Mouse (Mus musculus): Measurements from ENCODE around the gene Zbtb22. TPM values are rescaled to one million over a fixed set of nuclear protein-coding genes. Genes with fewer than 3 reads are reported as not detected.

Gene Zbtb22
- polyA plus RNA-seq, 1 experiment from 2014 or later: 6.5 TPM

DNA sequence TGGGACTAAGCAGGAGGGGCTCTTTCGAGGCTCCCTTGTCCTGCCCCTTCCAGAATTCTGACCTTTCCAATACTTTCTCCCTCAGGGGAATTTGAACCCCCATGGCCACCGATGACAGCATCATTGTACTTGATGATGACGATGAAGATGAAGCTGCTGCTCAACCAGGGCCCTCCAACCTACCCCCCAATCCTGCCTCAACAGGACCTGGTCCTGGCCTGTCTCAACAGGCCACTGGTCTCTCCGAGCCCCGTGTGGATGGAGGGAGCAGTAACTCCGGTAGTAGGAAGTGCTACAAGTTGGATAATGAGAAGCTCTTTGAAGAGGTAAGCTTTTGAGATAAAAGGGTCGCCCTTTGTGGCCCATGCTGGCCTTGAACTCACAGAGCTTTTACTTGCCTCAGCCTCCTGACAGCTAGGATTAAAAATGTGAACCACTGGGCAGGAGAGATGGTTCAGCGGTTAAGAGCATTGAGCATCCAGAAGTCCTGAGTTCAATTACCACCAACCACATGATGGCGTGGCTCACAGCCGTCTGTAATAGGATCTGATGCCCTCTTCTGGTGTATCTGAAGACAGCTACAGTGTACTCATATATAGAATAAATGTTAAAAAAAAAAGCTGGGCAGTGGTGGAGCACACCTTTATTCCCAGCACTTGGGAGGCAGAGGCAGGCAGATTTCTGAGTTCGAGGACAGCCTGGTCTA, 5.2 kb upstream of the Zbtb22 start:
- Histone ChIP-seq H3K27ac (ENCODE audit: low read depth, low read length) (no peak overlapping the region), H3K27me3 (ENCODE audit: control insufficient read depth, insufficient read depth, low read length) (no peaks in the 10 kb centered on the region), H3K36me3 (ENCODE audit: control insufficient read depth, insufficient read depth, low read length) (peaks cover 26% of the 10 kb centered on the region), H3K9me3 (ENCODE audit: control insufficient read depth, low read length) (no peaks in the 10 kb centered on the region), H3K9ac (replicated peaks; ENCODE audit: low read depth, low read length) (peak overlapping the region; percentile 84; the same call in 1 of the 2 replicates), H3K4me1 (ENCODE audit: control insufficient read depth, insufficient read depth, low read length) (peaks cover 14% of the 10 kb centered on the region; the same call in 1 of the 2 replicates), H3K4me2 (ENCODE audit: low read depth, low read length) (peak overlapping the region; percentile 58), H3K4me3 (ENCODE audit: low read depth, low read length) (peak overlapping the region; percentile 83; the same call in 1 of the 2 replicates)
- no peak for ATAC-seq (ENCODE audit: low read depth)
- WGBS: 60% methylated on average over 11 of the region's 11 CpGs

DNA sequence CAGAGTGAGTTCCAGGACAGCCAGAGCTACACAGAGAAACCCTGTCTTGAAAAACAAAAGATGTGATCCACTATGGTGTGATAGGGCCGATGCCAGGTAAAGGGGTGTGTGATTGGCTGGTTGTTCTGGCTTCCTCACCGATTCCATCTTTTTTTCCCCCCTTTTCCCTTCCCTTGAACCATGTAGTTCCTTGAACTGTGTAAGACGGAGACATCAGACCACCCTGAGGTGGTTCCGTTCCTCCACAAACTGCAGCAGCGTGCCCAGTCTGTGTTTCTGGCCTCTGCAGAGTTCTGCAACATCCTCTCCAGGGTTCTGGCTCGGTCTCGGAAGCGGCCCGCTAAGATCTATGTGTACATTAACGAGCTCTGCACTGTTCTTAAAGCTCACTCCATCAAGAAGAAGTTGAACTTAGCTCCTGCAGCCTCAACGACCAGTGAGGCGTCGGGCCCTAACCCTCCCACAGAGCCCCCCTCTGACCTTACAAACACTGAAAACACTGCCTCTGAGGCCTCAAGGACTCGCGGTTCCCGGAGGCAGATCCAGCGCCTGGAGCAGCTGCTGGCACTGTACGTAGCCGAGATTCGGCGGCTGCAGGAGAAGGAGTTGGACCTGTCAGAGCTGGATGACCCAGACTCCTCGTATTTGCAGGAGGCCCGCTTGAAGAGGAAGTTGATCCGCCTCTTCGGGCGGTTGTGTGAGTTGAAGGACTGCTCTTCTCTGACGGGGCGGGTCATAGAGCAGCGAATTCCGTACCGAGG, 4.5 kb upstream of the Zbtb22 start:
- 95% methylated on average over 31 of the region's 31 CpGs for WGBS

DNA sequence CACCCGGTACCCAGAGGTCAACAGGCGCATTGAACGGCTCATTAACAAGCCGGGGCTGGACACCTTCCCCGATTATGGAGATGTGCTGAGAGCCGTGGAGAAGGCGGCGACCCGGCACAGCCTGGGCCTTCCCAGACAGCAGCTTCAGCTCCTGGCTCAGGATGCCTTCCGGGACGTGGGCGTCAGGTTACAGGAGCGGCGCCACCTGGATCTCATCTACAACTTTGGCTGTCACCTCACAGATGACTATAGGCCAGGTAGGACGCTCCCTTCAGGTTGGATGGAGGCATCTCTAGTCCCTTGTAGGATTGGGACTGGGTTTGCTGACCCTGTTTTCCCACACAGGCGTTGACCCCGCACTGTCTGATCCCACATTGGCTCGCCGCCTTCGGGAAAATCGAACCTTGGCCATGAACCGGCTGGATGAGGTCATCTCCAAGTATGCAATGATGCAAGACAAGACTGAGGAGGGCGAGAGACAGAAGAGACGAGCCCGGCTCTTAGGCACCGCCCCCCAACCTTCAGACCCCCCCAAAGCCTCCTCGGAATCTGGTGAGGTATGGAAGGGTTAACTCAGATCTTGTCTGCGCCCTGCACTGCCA, 3.8 kb upstream of the Zbtb22 start:
- Histone ChIP-seq H3K27ac (ENCODE audit: low read depth, low read length) (no peak overlapping the region), H3K4me3 (ENCODE audit: low read depth, low read length) (no peak overlapping the region), H3K9ac (replicated peaks; ENCODE audit: low read depth, low read length) (no peak overlapping the region), H3K27me3 (ENCODE audit: control insufficient read depth, insufficient read depth, low read length) (no peaks in the 10 kb centered on the region), H3K9me3 (ENCODE audit: control insufficient read depth, low read length) (no peaks in the 10 kb centered on the region), H3K4me2 (ENCODE audit: low read depth, low read length) (no peak overlapping the region), H3K4me1 (ENCODE audit: control insufficient read depth, insufficient read depth, low read length) (peaks cover 18% of the 10 kb centered on the region), H3K36me3 (ENCODE audit: control insufficient read depth, insufficient read depth, low read length) (peaks cover 26% of the 10 kb centered on the region)
- WGBS: 95% methylated on average over 28 of the region's 28 CpGs
- no peak for ATAC-seq (ENCODE audit: low read depth)

More for the DNA sequence above, 4.5 kb upstream of the Zbtb22 start:
- no peaks in the 10 kb centered on the region for H3K9me3 ChIP-seq (ENCODE audit: control insufficient read depth, low read length)
- H3K4me1 ChIP-seq (ENCODE audit: control insufficient read depth, insufficient read depth, low read length): peaks cover 14% of the 10 kb centered on the region; the same call in 1 of the 2 replicates
- no peaks in the 10 kb centered on the region for H3K27me3 ChIP-seq (ENCODE audit: control insufficient read depth, insufficient read depth, low read length)
- H3K4me3 ChIP-seq (ENCODE audit: low read depth, low read length): no peak overlapping the region
- H3K9ac ChIP-seq (replicated peaks; ENCODE audit: low read depth, low read length): no peak overlapping the region
- peaks cover 26% of the 10 kb centered on the region for H3K36me3 ChIP-seq (ENCODE audit: control insufficient read depth, insufficient read depth, low read length)
- H3K27ac ChIP-seq (ENCODE audit: low read depth, low read length): no peak overlapping the region
- ATAC-seq (ENCODE audit: low read depth): no peak
- no peak overlapping the region for H3K4me2 ChIP-seq (ENCODE audit: low read depth, low read length)

DNA sequence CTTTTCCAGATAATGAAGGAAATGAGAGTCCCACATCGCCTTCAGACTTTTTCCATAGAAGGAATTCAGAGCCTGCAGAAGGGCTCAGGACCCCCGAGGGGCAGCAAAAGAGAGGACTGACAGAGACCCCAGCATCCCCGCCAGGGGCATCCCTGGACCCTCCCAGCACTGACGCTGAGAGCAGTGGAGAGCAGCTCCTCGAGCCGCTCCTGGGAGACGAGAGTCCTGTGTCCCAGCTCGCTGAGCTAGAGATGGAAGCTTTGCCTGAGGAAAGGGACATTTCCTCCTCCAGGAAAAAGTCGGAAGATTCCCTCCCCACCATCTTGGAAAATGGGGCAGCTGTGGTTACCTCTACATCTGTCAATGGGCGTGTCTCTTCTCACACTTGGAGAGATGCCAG, 2.4 kb upstream of the Zbtb22 start:
- Histone ChIP-seq H3K9me3 (ENCODE audit: control insufficient read depth, low read length) (no peaks in the 10 kb centered on the region), H3K4me1 (ENCODE audit: control insufficient read depth, insufficient read depth, low read length) (peaks cover 16% of the 10 kb centered on the region), H3K27ac (ENCODE audit: low read depth, low read length) (no peak overlapping the region), H3K9ac (replicated peaks; ENCODE audit: low read depth, low read length) (no peak overlapping the region), H3K27me3 (ENCODE audit: control insufficient read depth, insufficient read depth, low read length) (no peaks in the 10 kb centered on the region), H3K36me3 (ENCODE audit: control insufficient read depth, insufficient read depth, low read length) (peaks cover 26% of the 10 kb centered on the region), H3K4me2 (ENCODE audit: low read depth, low read length) (no peak overlapping the region), H3K4me3 (ENCODE audit: low read depth, low read length) (no peak overlapping the region)
- no peak for ATAC-seq (ENCODE audit: low read depth)
- WGBS: 95% methylated on average over 10 of the region's 10 CpGs

DNA sequence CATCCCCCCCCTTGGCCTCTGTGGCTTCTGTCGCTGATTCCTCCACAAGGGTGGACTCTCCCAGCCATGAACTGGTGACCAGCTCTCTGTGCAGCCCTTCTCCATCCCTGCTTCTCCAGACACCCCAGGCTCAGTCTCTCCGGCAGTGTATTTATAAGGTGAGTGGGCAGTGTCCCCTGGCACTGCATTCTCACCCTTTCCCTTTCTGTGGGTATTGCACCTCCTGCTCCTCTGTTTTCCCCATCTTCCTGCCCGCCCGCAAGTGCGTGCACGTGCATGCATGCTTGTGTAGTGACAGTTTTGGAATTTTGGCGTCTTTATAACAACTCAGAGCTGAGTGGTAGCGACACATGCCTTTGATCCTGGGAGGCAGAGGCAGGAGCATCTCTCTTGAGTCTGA, 1.8 kb upstream of the Zbtb22 start:
- no peaks in the 10 kb centered on the region for H3K9me3 ChIP-seq (ENCODE audit: control insufficient read depth, low read length)
- H3K27me3 ChIP-seq (ENCODE audit: control insufficient read depth, insufficient read depth, low read length): no peaks in the 10 kb centered on the region
- WGBS: 97% methylated on average over 8 of the region's 8 CpGs
- H3K36me3 ChIP-seq (ENCODE audit: control insufficient read depth, insufficient read depth, low read length): peaks cover 26% of the 10 kb centered on the region
- no peak overlapping the region for H3K9ac ChIP-seq (replicated peaks; ENCODE audit: low read depth, low read length)
- H3K27ac ChIP-seq (ENCODE audit: low read depth, low read length): no peak overlapping the region
- H3K4me1 ChIP-seq (ENCODE audit: control insufficient read depth, insufficient read depth, low read length): peaks cover 18% of the 10 kb centered on the region
- no peak overlapping the region for H3K4me2 ChIP-seq (ENCODE audit: low read depth, low read length)
- no peak overlapping the region for H3K4me3 ChIP-seq (ENCODE audit: low read depth, low read length)
- no peak for ATAC-seq (ENCODE audit: low read depth)

DNA sequence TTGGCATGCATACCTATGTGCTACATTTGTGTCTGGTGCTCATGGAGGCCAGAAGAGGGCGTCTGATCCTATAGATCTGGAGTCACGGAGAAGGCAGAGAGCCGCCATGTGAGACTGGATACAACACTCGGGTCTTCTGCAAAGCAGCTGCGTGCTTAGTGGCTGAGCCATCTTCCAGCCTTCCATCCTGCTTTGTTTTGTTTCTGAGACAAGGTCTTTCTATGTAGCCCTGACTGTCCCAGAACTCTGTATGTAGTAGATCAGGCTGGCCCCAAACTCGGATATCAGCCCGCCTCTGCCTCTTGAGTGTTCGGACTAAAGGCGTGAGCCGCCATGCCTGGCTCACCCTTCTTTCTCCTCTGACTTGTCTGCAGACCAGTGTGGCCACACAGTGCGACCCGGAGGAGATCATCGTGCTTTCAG, 724 bp upstream of the Zbtb22 start:
- Histone ChIP-seq H3K9me3 (ENCODE audit: control insufficient read depth, low read length) (no peaks in the 10 kb centered on the region), H3K4me3 (ENCODE audit: low read depth, low read length) (no peak overlapping the region), H3K9ac (replicated peaks; ENCODE audit: low read depth, low read length) (no peak overlapping the region), H3K36me3 (ENCODE audit: control insufficient read depth, insufficient read depth, low read length) (peaks cover 26% of the 10 kb centered on the region), H3K27ac (ENCODE audit: low read depth, low read length) (no peak overlapping the region), H3K27me3 (ENCODE audit: control insufficient read depth, insufficient read depth, low read length) (no peaks in the 10 kb centered on the region), H3K4me2 (ENCODE audit: low read depth, low read length) (peak overlapping the region; percentile 26; the same call in 1 of the 2 replicates), H3K4me1 (ENCODE audit: control insufficient read depth, insufficient read depth, low read length) (peaks cover 24% of the 10 kb centered on the region)
- ATAC-seq (ENCODE audit: low read depth): no peak
- WGBS: 76% methylated on average over 13 of the region's 13 CpGs

DNA sequence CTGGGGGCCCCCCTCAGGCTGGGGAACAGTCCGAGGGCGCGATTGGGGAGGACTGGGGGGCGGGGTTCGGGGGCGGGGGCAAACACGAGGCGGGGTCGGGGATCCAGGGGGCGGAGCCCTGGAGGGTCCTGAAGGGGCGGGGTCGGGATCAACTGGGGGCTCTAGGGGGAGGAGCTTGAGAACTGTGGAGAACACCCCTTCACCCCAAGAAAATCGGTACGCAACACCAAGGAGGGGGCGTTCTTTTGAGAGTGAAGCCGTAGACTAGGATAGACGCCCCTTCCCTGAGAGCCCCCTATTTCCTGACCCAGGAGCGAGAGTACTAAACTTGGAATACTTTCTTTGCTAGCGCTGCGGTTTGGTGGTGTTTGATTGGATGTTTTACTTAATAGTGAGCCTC, 590 bp downstream of the Zbtb22 start:
- H3K36me3 ChIP-seq (ENCODE audit: control insufficient read depth, insufficient read depth, low read length): peaks cover 23% of the 10 kb centered on the region
- peak overlapping the region; percentile 57 for H3K9ac ChIP-seq (replicated peaks; ENCODE audit: low read depth, low read length)
- peak overlapping the region; percentile 41 for H3K4me2 ChIP-seq (ENCODE audit: low read depth, low read length)
- ATAC-seq (ENCODE audit: low read depth): peak; percentile 19
- H3K9me3 ChIP-seq (ENCODE audit: control insufficient read depth, low read length): no peaks in the 10 kb centered on the region
- H3K4me3 ChIP-seq (ENCODE audit: low read depth, low read length): peak overlapping the region; percentile 45
- WGBS: under 1% methylated on average over 18 of the region's 20 CpGs
- H3K27ac ChIP-seq (ENCODE audit: low read depth, low read length): peak overlapping the region; percentile 77
- no peaks in the 10 kb centered on the region for H3K27me3 ChIP-seq (ENCODE audit: control insufficient read depth, insufficient read depth, low read length)
- H3K4me1 ChIP-seq (ENCODE audit: control insufficient read depth, insufficient read depth, low read length): peaks cover 22% of the 10 kb centered on the region

DNA sequence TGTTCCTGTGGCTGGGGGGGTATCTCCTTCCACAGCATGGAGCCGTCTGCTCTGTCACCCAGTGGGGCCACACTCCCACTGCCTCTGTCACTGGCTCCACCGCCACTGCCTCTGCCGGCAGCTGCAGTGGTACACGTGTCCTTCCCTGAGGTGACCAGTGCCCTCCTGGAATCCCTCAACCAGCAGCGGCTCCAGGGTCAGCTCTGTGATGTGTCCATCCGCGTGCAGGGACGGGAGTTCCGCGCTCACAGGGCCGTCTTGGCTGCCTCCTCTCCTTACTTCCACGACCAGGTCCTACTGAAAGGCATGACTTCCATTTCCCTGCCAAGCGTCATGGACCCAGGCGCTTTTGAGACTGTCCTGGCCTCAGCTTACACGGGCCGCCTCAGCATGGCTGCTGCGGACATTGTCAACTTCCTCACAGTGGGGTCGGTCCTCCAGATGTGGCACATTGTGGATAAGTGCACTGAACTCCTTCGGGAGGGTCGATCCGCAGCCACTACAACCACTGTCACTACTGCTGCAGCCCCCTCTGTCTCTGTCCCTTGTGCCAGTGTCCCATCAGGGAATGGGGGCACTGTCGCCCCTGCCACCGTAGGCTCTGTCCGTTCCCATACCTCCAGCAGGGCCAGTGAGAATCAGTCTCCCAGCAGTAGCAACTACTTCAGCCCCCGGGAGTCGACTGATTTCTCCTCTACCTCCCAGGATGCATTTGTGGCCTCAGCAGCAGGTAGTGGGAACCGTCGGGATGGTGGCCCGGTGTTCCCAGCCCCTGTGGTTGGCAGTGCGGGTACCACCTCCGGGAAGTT, 1.3 kb downstream of the Zbtb22 start:
- WGBS: 73% methylated on average over 31 of the region's 31 CpGs
- no peaks in the 10 kb centered on the region for H3K9me3 ChIP-seq (ENCODE audit: control insufficient read depth, low read length)
- no peak overlapping the region for H3K9ac ChIP-seq (replicated peaks; ENCODE audit: low read depth, low read length)
- H3K4me2 ChIP-seq (ENCODE audit: low read depth, low read length): peak overlapping the region; percentile 41
- no peak overlapping the region; the same call in 1 of the 2 replicates for H3K27ac ChIP-seq (ENCODE audit: low read depth, low read length)
- no peaks in the 10 kb centered on the region for H3K27me3 ChIP-seq (ENCODE audit: control insufficient read depth, insufficient read depth, low read length)
- no peak for ATAC-seq (ENCODE audit: low read depth)
- H3K4me1 ChIP-seq (ENCODE audit: control insufficient read depth, insufficient read depth, low read length): peaks cover 22% of the 10 kb centered on the region
- H3K4me3 ChIP-seq (ENCODE audit: low read depth, low read length): peak overlapping the region; percentile 45
- peaks cover 16% of the 10 kb centered on the region for H3K36me3 ChIP-seq (ENCODE audit: control insufficient read depth, insufficient read depth, low read length)
